Mouse (Mus musculus): ENCODE results near the gene Slc7a1.

- TF ChIP-seq POLR2A (IDR thresholded peaks at IDR 0.05; ENCODE audit: control insufficient read depth, extremely low read depth, insufficient read depth, low read length, poor library complexity) (no peak), CTCF (IDR thresholded peaks at IDR 0.05; ENCODE audit: borderline replicate concordance, control insufficient read depth, extremely low read depth, insufficient read depth, low read length, poor library complexity) (no peak)
Observed at GRCm38 (mm10) chr5:148369178-148369577, 30.5 kb downstream of the Slc7a1 start.
